Mouse (Mus musculus): ENCODE measurements around the gene Chrm3.

The Chrm3 gene

DNA sequence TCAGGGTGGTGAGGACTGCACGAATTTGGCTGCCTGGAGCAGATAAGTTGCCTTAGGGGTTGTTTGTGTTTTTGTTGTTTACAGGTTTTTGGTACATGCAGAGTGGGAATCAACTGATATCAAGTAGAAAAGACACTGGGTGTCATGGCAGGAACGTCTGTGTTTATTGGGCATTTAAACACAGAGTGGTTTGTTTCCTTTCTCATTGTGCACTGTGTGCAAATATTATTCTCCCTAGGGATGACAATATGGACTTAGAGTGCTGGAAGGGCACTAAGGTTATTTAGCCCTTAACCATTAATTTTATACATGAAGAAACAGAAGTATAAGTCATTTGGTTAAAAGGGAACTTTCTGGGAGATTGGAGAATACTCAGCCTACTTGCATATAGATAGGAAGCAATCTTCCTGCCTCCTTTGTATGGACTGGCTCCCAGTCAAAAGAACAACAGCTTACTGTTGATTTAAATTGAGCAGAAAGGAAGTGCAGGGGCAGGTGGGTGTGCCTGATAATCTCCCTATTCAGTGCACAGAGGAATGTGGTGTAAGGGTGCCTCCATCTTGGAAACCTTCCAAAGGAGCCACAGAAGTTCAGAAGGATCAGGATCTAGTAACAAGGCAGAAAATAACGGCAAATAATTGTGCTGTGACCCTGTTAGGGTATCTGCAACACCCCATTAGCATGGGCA is 421.7 kb downstream of the Chrm3 start:
- in situ Hi-C loops (cut with MboI; ENCODE audit: low pct_unique_long_range_greater_than_20kb in 1 of 2, low sequenced_read_pairs in 2 of 2, unreplicated experiment in 1 of 2): no loop called here

GRCm38 (mm10) chr13:9932714-9933113 is 427.9 kb downstream of the Chrm3 start:
- in situ Hi-C loops (cut with MboI; ENCODE audit: low pct_unique_long_range_greater_than_20kb in 1 of 2, low sequenced_read_pairs in 2 of 2, unreplicated experiment in 1 of 2): no loop called here

GRCm38 (mm10) chr13:9930606-9931005 is 430.0 kb downstream of the Chrm3 start:
- in situ Hi-C loops (cut with MboI; ENCODE audit: low pct_unique_long_range_greater_than_20kb in 1 of 2, low sequenced_read_pairs in 2 of 2, unreplicated experiment in 1 of 2): no loop called here

GRCm38 (mm10) chr13:9929978-9930377 is 430.7 kb downstream of the Chrm3 start:
- in situ Hi-C loops (cut with MboI; ENCODE audit: low pct_unique_long_range_greater_than_20kb in 1 of 2, low sequenced_read_pairs in 2 of 2, unreplicated experiment in 1 of 2): no loop called here

DNA sequence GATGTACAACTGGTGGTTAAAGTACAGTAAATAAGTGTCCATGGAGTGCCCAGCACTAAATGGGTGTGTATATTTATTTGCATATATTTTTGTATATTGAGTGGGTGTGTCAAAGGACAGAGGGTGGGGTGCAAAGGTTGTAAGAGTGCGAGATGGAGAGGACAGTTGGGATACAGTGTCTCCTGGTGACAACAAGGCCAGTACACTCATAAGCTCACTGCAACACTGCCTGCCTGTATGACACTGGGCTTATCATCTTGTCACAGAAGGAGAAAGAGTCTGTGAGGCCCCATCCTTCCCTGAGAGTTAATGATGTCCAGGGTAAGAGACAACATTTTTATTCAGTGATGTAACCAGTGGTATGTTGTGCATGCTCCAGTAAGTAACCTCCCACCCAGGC is 439.5 kb downstream of the Chrm3 start:
- in situ Hi-C loops (cut with MboI; ENCODE audit: low pct_unique_long_range_greater_than_20kb in 1 of 2, low sequenced_read_pairs in 2 of 2, unreplicated experiment in 1 of 2): no loop called here

- in situ Hi-C loops (cut with MboI; ENCODE audit: low pct_unique_long_range_greater_than_20kb in 1 of 2, low sequenced_read_pairs in 2 of 2, unreplicated experiment in 1 of 2): no loop called here
Observed at GRCm38 (mm10) chr13:9912697-9913096, 447.9 kb downstream of the Chrm3 start.

GRCm38 (mm10) chr13:9908707-9909106 is 451.9 kb downstream of the Chrm3 start:
- in situ Hi-C loops (cut with MboI; ENCODE audit: low pct_unique_long_range_greater_than_20kb in 1 of 2, low sequenced_read_pairs in 2 of 2, unreplicated experiment in 1 of 2): no loop called here

GRCm38 (mm10) chr13:9907202-9907601 is 453.4 kb downstream of the Chrm3 start:
- in situ Hi-C loops (cut with MboI; ENCODE audit: low pct_unique_long_range_greater_than_20kb in 1 of 2, low sequenced_read_pairs in 2 of 2, unreplicated experiment in 1 of 2): no loop called here

GRCm38 (mm10) chr13:9904455-9904854 is 456.2 kb downstream of the Chrm3 start:
- in situ Hi-C loops (cut with MboI; ENCODE audit: low pct_unique_long_range_greater_than_20kb in 1 of 2, low sequenced_read_pairs in 2 of 2, unreplicated experiment in 1 of 2): no loop called here

GRCm38 (mm10) chr13:9900653-9901385 is 459.8 kb downstream of the Chrm3 start:
- in situ Hi-C loops (cut with MboI; ENCODE audit: low pct_unique_long_range_greater_than_20kb in 1 of 2, low sequenced_read_pairs in 2 of 2, unreplicated experiment in 1 of 2): no loop called here

DNA sequence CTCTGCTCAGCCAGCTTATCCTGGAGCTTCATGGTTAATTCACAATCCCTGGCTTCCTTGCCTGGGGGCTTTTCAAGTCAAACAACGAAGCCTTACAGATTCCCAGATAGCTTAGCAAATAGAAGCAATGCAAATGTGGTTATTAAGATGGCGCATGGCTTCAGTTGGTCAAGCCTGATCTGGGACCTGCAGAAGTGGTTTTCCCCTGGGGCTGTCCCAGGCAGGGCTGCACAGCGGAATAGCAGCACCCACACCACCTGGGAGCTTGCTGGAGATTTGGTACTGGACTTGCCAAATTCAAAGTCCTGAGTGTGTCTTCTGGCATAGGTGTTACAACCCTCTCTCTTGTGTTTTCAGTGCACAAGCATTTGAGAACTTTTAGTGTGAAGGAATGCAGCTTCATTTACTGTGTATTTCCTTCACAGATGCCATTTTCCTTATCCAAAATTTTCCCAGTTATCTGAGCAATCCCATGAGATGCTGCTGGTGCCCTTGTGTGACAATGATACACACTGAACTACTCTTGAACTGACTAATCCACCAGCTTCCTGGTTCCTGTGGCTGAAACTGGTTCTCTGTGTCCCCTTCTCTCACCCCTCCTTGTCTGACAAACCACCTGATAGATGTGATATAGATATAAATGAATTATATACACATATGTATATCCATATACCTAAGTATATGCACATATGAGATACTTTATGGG is 461.8 kb downstream of the Chrm3 start:
- in situ Hi-C loops (cut with MboI; ENCODE audit: low pct_unique_long_range_greater_than_20kb in 1 of 2, low sequenced_read_pairs in 2 of 2, unreplicated experiment in 1 of 2): loop anchor here in 1 of 2 experiments (25.0 kb wide), 2 partner anchors 463 to 638 kb away; partner anchors contain the start of gene Chrm3

- in situ Hi-C loops (cut with MboI; ENCODE audit: low pct_unique_long_range_greater_than_20kb in 1 of 2, low sequenced_read_pairs in 2 of 2, unreplicated experiment in 1 of 2): loop anchor here in 1 of 2 experiments (25.0 kb wide), 2 partner anchors 465 to 640 kb away; partner anchors contain the start of gene Chrm3
Observed at GRCm38 (mm10) chr13:9897231-9897630, 463.4 kb downstream of the Chrm3 start.

GRCm38 (mm10) chr13:9895045-9895625 is 465.5 kb downstream of the Chrm3 start:
- in situ Hi-C loops (cut with MboI; ENCODE audit: low pct_unique_long_range_greater_than_20kb in 1 of 2, low sequenced_read_pairs in 2 of 2, unreplicated experiment in 1 of 2): loop anchor here in 1 of 2 experiments (25.0 kb wide), 2 partner anchors 467 to 642 kb away; partner anchors contain the start of gene Chrm3

DNA sequence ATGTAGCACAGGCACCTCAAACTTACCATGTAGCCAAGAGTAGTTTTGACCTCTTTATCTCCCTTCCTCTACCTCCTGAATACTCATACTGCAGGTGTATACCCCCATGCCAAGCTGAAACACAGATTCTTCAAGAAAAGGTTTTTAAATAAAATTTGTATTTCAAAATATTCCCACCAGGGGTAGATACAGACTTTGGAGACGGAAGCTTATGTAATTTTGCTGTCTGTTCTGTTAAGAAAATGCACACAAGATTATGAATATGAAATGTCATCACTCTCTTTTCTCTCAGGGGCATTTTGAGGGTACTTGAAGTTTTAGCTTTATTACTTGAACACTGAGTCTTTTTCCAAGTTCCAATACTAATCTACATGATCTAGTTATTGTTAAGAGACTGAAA is 469.6 kb downstream of the Chrm3 start:
- in situ Hi-C loops (cut with MboI; ENCODE audit: low pct_unique_long_range_greater_than_20kb in 1 of 2, low sequenced_read_pairs in 2 of 2, unreplicated experiment in 1 of 2): loop anchor here in 1 of 2 experiments (25.0 kb wide), 2 partner anchors 471 to 646 kb away; partner anchors contain the start of gene Chrm3

- in situ Hi-C loops (cut with MboI; ENCODE audit: low pct_unique_long_range_greater_than_20kb in 1 of 2, low sequenced_read_pairs in 2 of 2, unreplicated experiment in 1 of 2): loop anchor here in 1 of 2 experiments (25.0 kb wide), 2 partner anchors 472 to 647 kb away; partner anchors contain the start of gene Chrm3
Observed at GRCm38 (mm10) chr13:9890460-9890859, 470.2 kb downstream of the Chrm3 start.

GRCm38 (mm10) chr13:9889954-9890353 is 470.7 kb downstream of the Chrm3 start:
- in situ Hi-C loops (cut with MboI; ENCODE audit: low pct_unique_long_range_greater_than_20kb in 1 of 2, low sequenced_read_pairs in 2 of 2, unreplicated experiment in 1 of 2): loop anchor here in 1 of 2 experiments (25.0 kb wide), 2 partner anchors 472 to 647 kb away; partner anchors contain the start of gene Chrm3

GRCm38 (mm10) chr13:9888284-9888683 is 472.4 kb downstream of the Chrm3 start:
- in situ Hi-C loops (cut with MboI; ENCODE audit: low pct_unique_long_range_greater_than_20kb in 1 of 2, low sequenced_read_pairs in 2 of 2, unreplicated experiment in 1 of 2): loop anchor here in 1 of 2 experiments (25.0 kb wide), 2 partner anchors 474 to 649 kb away; partner anchors contain the start of gene Chrm3

GRCm38 (mm10) chr13:9887261-9887660 is 473.4 kb downstream of the Chrm3 start:
- in situ Hi-C loops (cut with MboI; ENCODE audit: low pct_unique_long_range_greater_than_20kb in 1 of 2, low sequenced_read_pairs in 2 of 2, unreplicated experiment in 1 of 2): loop anchor here in 1 of 2 experiments (25.0 kb wide), 2 partner anchors 475 to 650 kb away; partner anchors contain the start of gene Chrm3

All from mouse embryonic stem cell (cell line).